Mouse (Mus musculus): ENCODE data around the gene Ppp1r13l.

DNA sequence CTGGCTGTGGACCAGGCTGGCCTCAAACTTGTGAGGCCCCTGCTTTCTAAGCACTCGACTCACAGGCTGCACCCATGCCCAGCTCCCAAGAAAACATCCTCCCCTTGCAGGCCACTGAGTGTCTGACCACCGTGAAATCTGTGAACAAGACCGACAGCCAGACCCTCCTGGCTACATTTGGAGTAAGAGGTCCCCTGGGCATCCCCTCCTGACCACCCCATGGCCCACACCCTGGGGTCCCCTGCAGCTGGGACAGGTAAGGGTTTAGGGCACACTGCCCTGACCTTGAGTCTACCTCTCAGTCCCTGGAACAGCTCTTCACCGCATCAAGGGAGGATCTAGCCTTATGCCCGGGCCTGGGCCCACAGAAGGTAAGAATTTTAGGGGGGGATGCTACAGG is 4.6 kb upstream of the Ppp1r13l start:
- TF ChIP-seq CTCF (IDR thresholded peaks at IDR 0.05; ENCODE audit: low read depth) (no peak), EP300 (optimal IDR thresholded peaks at IDR 0.05) (no peak)
